Mouse (Mus musculus) CH12.LX (cell line): ENCODE data around the gene Angptl6.

Experiments
- BHLHE40 ChIP-seq: IDR thresholded peaks from 2 replicates; pipeline ENCODE4 v1.6.1; 2011; ENCODE audit warnings: mild to moderate bottlenecking, low read depth, low read length, improper control_type of control experiment
- E2F4 ChIP-seq: IDR thresholded peaks from 2 replicates; pipeline ENCODE4 v1.6.1; 2011; ENCODE audit warnings: low read depth, low read length, improper control_type of control experiment; ENCODE audit not compliant: insufficient replicate concordance
- EP300 ChIP-seq: IDR thresholded peaks from 2 replicates; pipeline ENCODE4 v1.6.1; 2011; ENCODE audit warnings: low read length, improper control_type of control experiment
- MEF2A ChIP-seq: IDR thresholded peaks from 2 replicates; pipeline ENCODE4 v1.6.1; 2014; ENCODE audit warnings: low read depth, mild to moderate bottlenecking, inconsistent platforms, low read length, improper control_type of control experiment, borderline replicate concordance
- MYC ChIP-seq: IDR thresholded peaks from 2 replicates; pipeline ENCODE4 v1.6.1; 2011; ENCODE audit warnings: low read depth, mild to moderate bottlenecking, improper control_type of control experiment, low read length

- TF ChIP-seq BHLHE40 (no peak), MEF2A (no peak), EP300 (no peak), MYC (no peak), E2F4 (no peak)
Observed at GRCm38 (mm10) chr9:20850179-20850578, 29.3 kb downstream of the Angptl6 start.
